Comparison of ENCODE assay signal across 16 mouse cellular contexts in the genomic region with DNA sequence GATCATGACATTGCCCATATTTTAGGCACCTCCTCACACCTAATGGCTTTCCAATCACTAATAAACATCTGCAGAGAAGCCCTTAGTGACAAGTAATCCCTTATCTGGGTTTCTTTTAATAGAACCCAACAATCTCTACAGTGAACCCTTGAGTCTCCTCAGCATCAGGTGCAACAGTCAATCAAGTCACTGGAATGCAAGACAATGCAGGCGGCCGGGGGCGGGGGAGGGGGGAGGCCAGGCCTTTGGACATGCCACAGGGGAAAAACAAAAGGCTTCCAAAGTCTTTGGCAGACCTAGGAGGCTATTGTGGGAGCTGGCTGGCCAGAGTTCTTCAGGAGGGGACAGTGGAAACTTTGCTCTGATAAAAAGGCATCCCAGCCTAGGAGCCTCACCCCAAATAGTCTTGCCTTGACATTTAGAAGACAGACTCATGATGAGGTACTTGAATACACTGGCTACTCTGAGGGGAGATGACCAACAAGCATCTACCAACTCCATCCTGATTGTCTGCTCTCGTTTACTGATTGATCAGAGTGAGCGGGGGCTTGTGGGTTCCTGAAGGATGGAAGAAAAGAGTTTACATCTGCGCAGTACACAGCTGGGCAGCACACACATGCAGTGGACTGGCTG. TPM values are rescaled to one million over a fixed set of nuclear protein-coding genes. Genes with fewer than 3 reads are reported as not detected.
A peak's percentile ranks its signal among the peaks of the same experiment; 100 is the strongest.
DNase-seq lines count a peak whose midpoint lies in the region; ATAC-seq and TF ChIP-seq lines count a peak whose summit lies in the region.
"Had no signal": no experiment of that assay in that cellular context is flagged by ENCODE, and none has a peak within 500 bp of the region (broad histone marks: within the 10 kb centered on the region; RNA-seq: fewer than 3 reads in every experiment).

No protein-coding gene starts in this region.

- H3K9ac ChIP-seq in heart, embryonic 12.5 days: peak overlapping the region; percentile 54; the same call in 1 of the 2 replicates
- H3K9ac ChIP-seq in lung, embryonic 14.5 days: no peak overlapping the region
- no peak overlapping the region for H3K9ac ChIP-seq in hindbrain, embryonic 15.5 days
- H3K9ac ChIP-seq: forebrain, embryonic 15.5 days; liver, embryonic 13.5 days had no signal

- peak; percentile 70 to 85 for DNase-seq in adrenal gland, adult (ENCODE audit: inconsistent age in 2 of 2, low spot score in 1 of 2)
- DNase-seq in adrenal gland, adult 18-20 months (ENCODE audit: low spot score in 2 of 2): no peak
- DNase-seq in heart, postnatal 4 days: no peak
- no peak for DNase-seq in lung, embryonic 14.5 days
- DNase-seq in lung, adult 18-20 months: no peak
- DNase-seq: cerebellum, adult 9-11 months; kidney, postnatal 10 days; layer of hippocampus, adult 9-11 months; liver, embryonic 13.5 days; lung, postnatal 14 days had no signal

- no peak overlapping the region for H3K4me3 ChIP-seq in heart, embryonic 12.5 days
- H3K4me3 ChIP-seq in lung, embryonic 14.5 days (ENCODE audit: low read depth, low read length): no peak overlapping the region
- H3K4me3 ChIP-seq in hindbrain, embryonic 15.5 days: no peak overlapping the region
- H3K4me3 ChIP-seq: forebrain, embryonic 15.5 days; liver, embryonic 13.5 days had no signal

- H3K4me1 ChIP-seq in heart, embryonic 12.5 days (replicated peaks): peaks cover 65% of the 10 kb centered on the region
- H3K4me1 ChIP-seq in lung, embryonic 14.5 days (ENCODE audit: insufficient read depth): 0 out of 2 replicates have a peak, but pooled peaks cover 7% of the 10 kb centered on the region
- peaks cover 26% of the 10 kb centered on the region for H3K4me1 ChIP-seq in hindbrain, embryonic 15.5 days (replicated peaks)

- TF ChIP-seq CTCF in lung, embryonic 14.5 days (IDR thresholded peaks at IDR 0.05; ENCODE audit: low read depth): no peak

- peak overlapping the region; percentile 98 for H3K27ac ChIP-seq in heart, embryonic 12.5 days (ENCODE audit: poor library complexity, severe bottlenecking)
- no peak overlapping the region for H3K27ac ChIP-seq in lung, embryonic 14.5 days (ENCODE audit: low read depth)
- H3K27ac ChIP-seq in hindbrain, embryonic 15.5 days (replicated peaks): no peak overlapping the region
- H3K27ac ChIP-seq: forebrain, embryonic 15.5 days; liver, embryonic 13.5 days had no signal

- H3K4me2 ChIP-seq in heart, embryonic 12.5 days: peak overlapping the region; percentile 6; the same call in 1 of the 2 replicates
- no peak overlapping the region for H3K4me2 ChIP-seq in lung, embryonic 14.5 days
- H3K4me2 ChIP-seq in hindbrain, embryonic 15.5 days: no peak overlapping the region
- H3K4me2 ChIP-seq: forebrain, embryonic 15.5 days; liver, embryonic 13.5 days had no signal

- 42% methylated on average over 6 of the region's 6 CpGs for WGBS in heart, embryonic 12.5 days
- 42% methylated on average over 6 of the region's 6 CpGs for WGBS in lung, embryonic 14.5 days
- 29% methylated on average over 6 of the region's 6 CpGs for WGBS in hindbrain, embryonic 15.5 days

- ATAC-seq in heart, embryonic 12.5 days (ENCODE audit: insufficient number of reproducible peaks, low FRiP score): 0 out of 2 replicates have a peak, but pooled peaks have one; percentile 7
- ATAC-seq in lung, embryonic 14.5 days (ENCODE audit: insufficient read depth): peak; percentile 44; the same call in 1 of the 2 replicates
- ATAC-seq in hindbrain, embryonic 15.5 days (ENCODE audit: low FRiP score, low read depth): 0 out of 2 replicates have a peak, but pooled peaks have one; percentile 40
- no peak for ATAC-seq in CD4-positive, CD25-positive, alpha-beta regulatory T cell, adult 4 months
- ATAC-seq: forebrain, embryonic 15.5 days; intestine, embryonic 16.5 days had no signal

- no peaks in the 10 kb centered on the region for H3K27me3 ChIP-seq in heart, embryonic 12.5 days (replicated peaks)
- no peaks in the 10 kb centered on the region for H3K27me3 ChIP-seq in lung, embryonic 14.5 days (ENCODE audit: insufficient read depth, low read length)
- H3K27me3 ChIP-seq in hindbrain, embryonic 15.5 days: no peaks in the 10 kb centered on the region
- H3K27me3 ChIP-seq: forebrain, embryonic 15.5 days; liver, embryonic 13.5 days had no signal

- H3K9me3 ChIP-seq in heart, embryonic 12.5 days (replicated peaks): no peaks in the 10 kb centered on the region
- H3K9me3 ChIP-seq in lung, embryonic 14.5 days (ENCODE audit: low read depth, low read length): no peaks in the 10 kb centered on the region
- no peaks in the 10 kb centered on the region for H3K9me3 ChIP-seq in hindbrain, embryonic 15.5 days
- H3K9me3 ChIP-seq: forebrain, embryonic 15.5 days; liver, embryonic 13.5 days had no signal

- H3K36me3 ChIP-seq in heart, embryonic 12.5 days: peaks cover 31% of the 10 kb centered on the region
- H3K36me3 ChIP-seq in lung, embryonic 14.5 days (ENCODE audit: insufficient read depth): no peaks in the 10 kb centered on the region
- H3K36me3 ChIP-seq in hindbrain, embryonic 15.5 days: no peaks in the 10 kb centered on the region
- H3K36me3 ChIP-seq: forebrain, embryonic 15.5 days had no signal

RNA-seq across cellular contexts. Expression of a gene that starts 43.2 kb away (rescaled TPM):
- 10 to 100 TPM; 16.2 to 28.2 TPM for total RNA-seq in adrenal gland, adult 18-20 months (2021)
- 26.5 and 29.6 TPM in 2 replicates for polyA plus RNA-seq in heart, embryonic 12.5 days (2016; fragmentation: Nextera tagmentation; extraction: Ambion mirVana)
- total RNA-seq in heart, postnatal 4 days (2021): 10 to 100 TPM; 57.6 to 58.0 TPM
- polyA plus RNA-seq in lung, embryonic 14.5 days (2014; fragmentation: Nextera tagmentation; extraction: Ambion mirVana): 2.0 and 2.4 TPM in 2 replicates
- polyA plus RNA-seq in hindbrain, embryonic 15.5 days (2015; fragmentation: Nextera tagmentation; extraction: Ambion mirVana): 6.2 and 6.9 TPM in 2 replicates
- under 1 TPM; 0.11 to 0.20 TPM for polyA plus RNA-seq in CD4-positive, CD25-positive, alpha-beta regulatory T cell, adult 4 months (2017; shearing (Covaris generic))
- total RNA-seq: granulocyte monocyte progenitor cell, adult 5-6 weeks had no signal

Comparison
In these comparisons a context has a peak if more than half of its experiments do, and no peak if none do; other contexts are left out.
1. DNase-seq: peak in adrenal gland, adult (2 of 2); none in adrenal gland, adult 18-20 months (0 of 2), heart, postnatal 4 days (single experiment), lung, embryonic 14.5 days (single experiment) and lung, adult 18-20 months (0 of 2).